Mouse (Mus musculus) forebrain, embryonic 11.5 days (tissue): Measurements from ENCODE around the gene Gpsm3. TPM values are rescaled to one million over a fixed set of nuclear protein-coding genes. Genes with fewer than 3 reads are reported as not detected.

ENCODE experiments used
- ATAC-seq: fragments of 200-750 bp; cut with Nextera tagmentation; replicated peaks from 2 replicates; pipeline ENCODE4 v1.8.0; 2017; ENCODE audit warnings: moderate TSS enrichment; ENCODE audit not compliant: low FRiP score
- DNase-seq: peaks from one replicate; pipeline ENCODE4 v3.0.0-alpha.2; 2017; ENCODE audit warnings: low spot score
- H3K27ac ChIP-seq: fragments of 300-500 bp; sonication (generic); 2 replicates; pipeline ENCODE4 v1.5.1; 2014; ENCODE audit warnings: low read depth, low read length
- H3K27me3 ChIP-seq: fragments of 300-500 bp; sonication (generic); 2 replicates; pipeline ENCODE4 v1.6.1; 2014; ENCODE audit warnings: mild to moderate bottlenecking, low read length, mixed read lengths; ENCODE audit not compliant: control insufficient read depth, insufficient read depth
- H3K36me3 ChIP-seq: fragments of 300-500 bp; sonication (generic); 2 replicates; pipeline ENCODE4 v1.6.1; 2014; ENCODE audit warnings: mild to moderate bottlenecking, low read length, moderate library complexity, mixed read lengths; ENCODE audit not compliant: control insufficient read depth, insufficient read depth
- H3K4me1 ChIP-seq: fragments of 300-500 bp; sonication (generic); replicated peaks from 2 replicates; pipeline ENCODE4 v1.6.1; 2014; ENCODE audit warnings: low read length, mixed read lengths; ENCODE audit not compliant: control insufficient read depth, insufficient read depth
- H3K4me2 ChIP-seq: fragments of 300-500 bp; sonication (generic); 2 replicates; pipeline ENCODE4 v1.6.1; 2014; ENCODE audit warnings: low read depth, mild to moderate bottlenecking, low read length, moderate library complexity, mixed read lengths; ENCODE audit not compliant: severe bottlenecking
- H3K4me3 ChIP-seq: fragments of 300-500 bp; sonication (generic); 2 replicates; pipeline ENCODE4 v1.5.1; 2014; ENCODE audit warnings: low read depth, low read length
- H3K9ac ChIP-seq: fragments of 300-500 bp; sonication (generic); 2 replicates; pipeline ENCODE4 v1.6.1; 2014; ENCODE audit warnings: low read length
- H3K9me3 ChIP-seq: fragments of 300-500 bp; sonication (generic); 2 replicates; pipeline ENCODE4 v1.6.1; 2016; ENCODE audit warnings: low read length, mixed read lengths; ENCODE audit not compliant: control insufficient read depth
- WGBS: fragments of 180-500 bp; shearing (Covaris S2); extraction: QIAGEN DNeasy Blood & Tissue Kit; methylation state at CpG from one replicate; pipeline ENCODE4 v1.1.7; 2014; 5-methylcytosine and 5-hydroxymethylcytosine counted together
- polyA plus RNA-seq: library from polyadenylated mRNA; unstranded; fragments of >200 nt; fragmentation: Nextera tagmentation; extraction: Ambion mirVana; gene quantifications from 2 replicates; pipeline ENCODE4 v1.2.1, GENCODE M21; 2014

Gene Gpsm3
- polyA plus RNA-seq, 1 experiment from 2014 or later: 2.6 TPM

DNA sequence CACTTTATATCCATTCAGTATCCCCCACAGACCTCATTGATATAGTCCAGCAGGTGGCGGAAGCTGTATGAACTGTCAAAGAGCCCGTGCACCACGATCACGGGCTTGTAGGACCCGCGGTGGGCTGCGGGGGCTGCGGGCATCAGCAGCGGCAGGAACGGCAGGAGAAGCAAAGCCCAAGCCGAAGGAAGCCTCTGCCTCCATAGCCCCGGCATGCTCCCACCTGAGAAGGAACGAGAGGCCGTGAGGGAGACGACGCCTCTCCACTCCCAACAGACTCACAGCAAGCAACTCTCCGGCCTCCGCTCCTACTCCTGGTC lies 37.1 kb downstream of the Gpsm3 start:
- peaks cover 24% of the 10 kb centered on the region for H3K4me1 ChIP-seq

DNA sequence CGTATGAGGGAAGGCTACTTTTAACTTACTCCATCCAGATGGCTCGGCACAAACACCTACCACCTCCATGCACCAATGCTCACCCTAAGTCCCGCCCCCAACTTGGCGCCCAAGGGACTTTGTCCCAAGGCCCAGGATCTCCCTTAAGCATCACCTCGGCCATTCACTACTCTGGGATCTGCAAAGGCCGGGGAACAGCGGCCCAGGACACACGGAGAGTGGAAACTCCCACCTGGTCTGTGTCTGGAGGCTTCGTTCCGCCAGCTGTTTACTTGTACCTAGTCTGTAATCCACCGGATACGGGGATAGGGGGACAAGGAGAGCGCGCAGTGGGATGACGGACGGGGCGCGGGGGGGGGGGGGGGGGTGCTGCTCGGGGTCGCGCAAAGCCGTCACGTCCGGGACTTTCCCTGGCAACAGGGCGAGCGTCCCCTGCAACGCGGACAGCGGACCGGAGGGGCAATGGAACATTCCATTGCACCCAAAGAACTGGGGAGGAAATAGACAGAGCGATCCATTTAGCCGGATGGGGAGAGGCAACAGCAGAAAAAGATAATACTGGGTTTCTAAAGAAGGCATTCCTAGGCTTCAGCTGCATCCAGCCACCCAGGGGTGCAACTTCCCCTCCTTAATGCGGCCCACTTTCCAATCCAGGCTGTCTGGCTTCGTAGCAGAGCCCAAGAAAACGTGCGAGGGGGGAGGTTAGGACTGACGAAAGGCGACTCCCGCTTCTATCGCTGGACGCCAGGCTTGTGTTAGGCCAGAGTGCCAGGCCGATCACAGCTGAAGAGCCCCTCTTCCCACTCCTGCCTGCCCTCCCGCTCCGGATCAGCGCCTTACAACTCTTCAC lies 37.7 kb downstream of the Gpsm3 start:
- peaks cover 28% of the 10 kb centered on the region for H3K4me1 ChIP-seq

More for the DNA sequence above, 37.1 kb downstream of the Gpsm3 start:
- Histone ChIP-seq H3K27ac (peak overlapping the region; percentile 37; the same call in 1 of the 2 replicates), H3K27me3 (peaks cover 20% of the 10 kb centered on the region), H3K4me2 (peak overlapping the region; percentile 67), H3K9ac (peak overlapping the region; percentile 47), H3K36me3 (no peaks in the 10 kb centered on the region; the same call in 1 of the 2 replicates), H3K4me3 (peak overlapping the region; percentile 48), H3K9me3 (no peaks in the 10 kb centered on the region)
- 0% methylated on average over 18 of the region's 18 CpGs for WGBS
- DNase-seq (peak; percentile 69), ATAC-seq (peak; percentile 31; the same call in 1 of the 2 replicates)

DNA sequence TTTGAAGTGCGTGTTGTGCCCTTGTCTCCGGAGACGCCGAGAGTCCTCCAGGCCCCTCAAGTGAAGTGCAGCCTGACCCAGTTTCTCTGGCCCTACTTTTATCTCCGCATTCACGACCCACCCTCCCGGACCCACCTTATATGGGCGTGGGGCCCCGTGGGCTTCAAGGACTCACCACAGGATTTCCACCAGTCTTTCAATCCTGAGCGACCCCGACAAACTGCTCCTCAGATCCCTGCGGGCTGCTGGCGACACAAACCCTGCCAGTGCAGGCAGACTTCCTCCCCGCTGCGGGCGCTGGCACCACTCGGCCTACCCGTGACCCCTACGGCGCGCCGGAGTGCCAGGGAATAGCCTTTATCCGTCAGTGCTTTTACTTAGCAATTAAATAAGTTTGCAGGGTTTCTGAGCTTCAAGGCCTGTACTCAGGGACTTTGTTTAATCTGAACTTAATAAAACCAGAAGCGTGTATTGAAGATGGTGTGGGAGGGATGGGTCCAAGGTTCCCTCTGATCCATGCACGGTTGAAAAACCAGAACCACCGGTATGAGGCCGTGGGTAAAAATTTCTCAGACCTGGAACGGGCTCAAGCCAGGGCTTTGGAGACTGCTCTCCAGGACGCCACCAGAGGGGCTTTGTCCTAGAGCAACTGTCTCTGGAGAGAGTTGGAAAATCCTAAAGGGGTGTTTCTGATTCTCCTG lies 38.5 kb downstream of the Gpsm3 start, which contains the start of gene Ppt2:
Gene Ppt2 (minus strand): TSS at position 568 of the 701 bp plus-strand sequence.
- peaks cover 26% of the 10 kb centered on the region for H3K27me3 ChIP-seq
- no peak for ATAC-seq
- H3K27ac ChIP-seq: peak within 1 kb of the TSS; percentile 84

More for the DNA sequence above, 37.7 kb downstream of the Gpsm3 start:
- Histone ChIP-seq H3K9me3 (no peaks in the 10 kb centered on the region), H3K27ac (peak overlapping the region; percentile 84), H3K4me3 (peak overlapping the region; percentile 48), H3K9ac (peak overlapping the region; percentile 47), H3K27me3 (peaks cover 24% of the 10 kb centered on the region), H3K36me3 (no peaks in the 10 kb centered on the region; the same call in 1 of the 2 replicates), H3K4me2 (peak overlapping the region; percentile 67)
- ATAC-seq (peak; percentile 76), DNase-seq (peak; percentile 94)
- 1% methylated on average over 39 of the region's 45 CpGs for WGBS

DNA sequence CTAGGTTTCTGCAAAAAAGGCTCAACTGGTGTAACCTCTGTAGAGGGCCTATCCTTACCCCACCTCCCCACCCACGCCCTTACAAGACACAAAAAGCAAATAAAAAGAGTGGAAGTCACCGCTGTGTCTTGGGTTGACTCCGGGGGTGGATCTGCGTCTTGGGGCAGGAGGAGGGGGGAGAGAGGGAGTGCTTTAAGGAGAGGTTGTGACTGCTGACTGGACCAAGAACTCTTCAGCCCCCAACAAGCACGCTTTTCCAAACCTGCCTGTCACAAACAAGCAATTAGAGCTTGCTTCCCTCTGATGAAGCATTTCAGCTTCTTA lies 39.0 kb downstream of the Gpsm3 start:
- Histone ChIP-seq H3K9ac (no peak overlapping the region; the same call in 1 of the 2 replicates), H3K27me3 (peaks cover 26% of the 10 kb centered on the region), H3K27ac (peak overlapping the region; percentile 20; the same call in 1 of the 2 replicates), H3K4me3 (no peak overlapping the region), H3K4me2 (peak overlapping the region; percentile 67; the same call in 1 of the 2 replicates), H3K36me3 (no peaks in the 10 kb centered on the region; the same call in 1 of the 2 replicates), H3K9me3 (no peaks in the 10 kb centered on the region), H3K4me1 (peaks cover 28% of the 10 kb centered on the region)
- DNase-seq (no peak), ATAC-seq (no peak)
- WGBS: 11% methylated on average over 5 of the region's 5 CpGs

More for the DNA sequence above, 38.5 kb downstream of the Gpsm3 start, which contains the start of gene Ppt2:
- WGBS: 8% methylated on average over 29 of the region's 29 CpGs
- peak; percentile 71 for DNase-seq
- no peaks in the 10 kb centered on the region for H3K9me3 ChIP-seq
- peak within 1 kb of the TSS; percentile 67 for H3K4me2 ChIP-seq
- H3K9ac ChIP-seq: peak within 1 kb of the TSS; percentile 47
- H3K4me3 ChIP-seq: peak within 1 kb of the TSS; percentile 48
- H3K4me1 ChIP-seq: peaks cover 28% of the 10 kb centered on the region
- H3K36me3 ChIP-seq: no peaks in the 10 kb centered on the region; the same call in 1 of the 2 replicates

DNA sequence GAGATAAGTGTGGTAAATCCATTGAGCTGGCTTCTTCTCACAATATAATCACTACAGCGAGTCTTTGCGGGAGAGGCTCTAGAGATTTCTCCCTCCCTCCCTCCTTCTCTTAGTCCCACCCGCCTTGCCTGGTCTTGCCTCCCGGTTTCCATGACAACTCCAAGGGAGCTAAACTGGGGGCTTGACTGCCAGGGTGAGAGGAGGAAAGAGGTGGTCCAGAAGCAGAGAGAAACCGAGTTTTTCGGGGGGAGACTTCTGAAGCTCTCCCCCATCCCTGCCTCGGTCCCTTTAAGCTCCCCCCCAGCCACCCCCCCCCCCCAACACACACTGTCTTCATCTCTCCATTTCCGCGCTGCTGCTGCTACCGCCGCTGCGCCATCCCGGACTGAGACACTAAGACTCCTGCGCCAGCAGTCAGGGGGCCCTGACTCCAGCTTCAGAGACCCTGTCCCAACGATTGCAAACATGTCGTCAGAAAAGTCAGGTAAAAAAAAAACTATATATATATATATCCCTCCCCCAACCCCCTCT lies 39.7 kb downstream of the Gpsm3 start, which contains the start of gene Prrt1:
Gene Prrt1 (plus strand): TSS at position 313 of the 531 bp plus-strand sequence.
- H3K36me3 ChIP-seq: no peaks in the 10 kb centered on the region; the same call in 1 of the 2 replicates
- H3K4me1 ChIP-seq: peaks cover 28% of the 10 kb centered on the region
- under 1% methylated on average over 16 of the region's 16 CpGs for WGBS
- H3K9ac ChIP-seq: peak within 1 kb of the TSS; percentile 47
- H3K27ac ChIP-seq: peak within 1 kb of the TSS; percentile 20; the same call in 1 of the 2 replicates
- H3K9me3 ChIP-seq: no peaks in the 10 kb centered on the region
- peak within 1 kb of the TSS; percentile 48 for H3K4me3 ChIP-seq
- ATAC-seq: peak; percentile 26; the same call in 1 of the 2 replicates
- peak; percentile 60 for DNase-seq
- peaks cover 26% of the 10 kb centered on the region for H3K27me3 ChIP-seq
- peak within 1 kb of the TSS; percentile 67 for H3K4me2 ChIP-seq

DNA sequence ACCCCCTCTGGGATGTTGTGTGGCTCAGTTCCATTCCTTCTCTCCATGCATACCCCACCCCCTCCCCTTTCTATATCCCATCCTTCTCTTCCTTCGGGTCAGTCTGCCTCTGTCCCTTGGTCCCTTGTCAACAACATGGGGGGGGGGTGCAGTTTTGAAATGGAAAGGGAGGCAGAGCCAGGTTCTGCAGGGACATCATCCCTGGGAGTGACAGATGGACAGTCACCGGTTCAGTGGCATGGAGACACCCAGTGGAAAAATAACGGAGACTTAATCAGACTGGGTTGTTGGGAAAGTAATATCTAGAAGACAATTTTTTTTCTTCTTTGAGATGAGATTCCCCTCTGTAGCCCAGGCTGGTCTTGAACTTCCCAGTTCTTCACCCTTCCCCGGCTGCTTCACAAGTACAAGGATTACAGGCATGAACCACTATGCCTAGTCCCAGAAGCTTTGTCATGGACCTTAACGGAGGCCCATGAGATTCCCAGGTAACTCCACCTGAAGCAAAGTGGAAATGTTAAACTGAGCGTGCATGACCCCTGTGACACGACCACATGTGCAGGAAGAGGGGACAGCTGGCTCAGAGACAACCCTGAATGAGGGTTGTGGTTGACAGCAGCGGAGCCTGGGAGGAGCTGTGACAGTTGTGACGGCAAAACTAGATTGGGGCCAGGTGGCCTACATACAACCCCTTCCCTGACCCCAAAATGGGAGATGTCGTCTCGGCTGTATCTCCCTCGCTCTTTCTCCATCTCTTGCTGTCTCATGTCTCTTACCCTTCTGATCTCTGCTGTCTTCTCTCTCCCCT lies 40.4 kb downstream of the Gpsm3 start:
- no peaks in the 10 kb centered on the region; the same call in 1 of the 2 replicates for H3K36me3 ChIP-seq
- peak overlapping the region; percentile 22 for H3K4me3 ChIP-seq
- peak overlapping the region; percentile 49; the same call in 1 of the 2 replicates for H3K4me2 ChIP-seq
- ATAC-seq: no peak
- 13% methylated on average over 12 of the region's 12 CpGs for WGBS
- DNase-seq: peak; percentile 57
- peaks cover 28% of the 10 kb centered on the region for H3K4me1 ChIP-seq
- no peak overlapping the region for H3K27ac ChIP-seq
- no peaks in the 10 kb centered on the region for H3K9me3 ChIP-seq
- peaks cover 26% of the 10 kb centered on the region for H3K27me3 ChIP-seq
- H3K9ac ChIP-seq: peak overlapping the region; percentile 16; the same call in 1 of the 2 replicates

DNA sequence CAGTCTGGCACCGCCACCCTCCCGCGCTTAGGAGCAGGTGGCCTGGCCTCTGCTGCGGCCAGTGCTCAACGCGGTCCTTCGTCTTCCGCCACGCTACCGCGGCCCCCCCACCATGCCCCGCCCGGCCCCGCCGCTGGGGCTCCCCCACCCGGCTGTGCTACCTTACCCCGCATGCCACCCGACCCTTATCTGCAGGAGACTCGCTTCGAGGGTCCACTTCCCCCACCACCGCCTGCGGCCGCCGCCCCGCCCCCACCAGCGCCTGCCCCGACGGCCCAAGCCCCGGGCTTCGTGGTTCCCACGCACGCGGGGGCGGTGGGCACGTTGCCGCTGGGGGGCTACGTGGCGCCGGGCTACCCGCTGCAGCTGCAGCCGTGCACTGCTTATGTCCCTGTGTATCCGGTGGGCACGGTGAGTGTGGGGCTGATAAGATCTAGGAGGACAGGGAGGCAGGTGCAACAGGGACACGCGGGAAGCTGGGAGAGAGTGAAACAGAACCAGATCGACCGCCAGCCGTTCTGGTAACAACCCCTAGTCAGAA lies 41.2 kb downstream of the Gpsm3 start:
- DNase-seq (peak; percentile 57), ATAC-seq (no peak)
- WGBS: 3% methylated on average over 44 of the region's 48 CpGs
- no peak overlapping the region for H3K27ac ChIP-seq
- peaks cover 26% of the 10 kb centered on the region for H3K27me3 ChIP-seq
- H3K4me3 ChIP-seq: peak overlapping the region; percentile 22
- no peaks in the 10 kb centered on the region for H3K36me3 ChIP-seq
- peak overlapping the region; percentile 43 for H3K9ac ChIP-seq
- peak overlapping the region; percentile 49 for H3K4me2 ChIP-seq
- H3K9me3 ChIP-seq: no peaks in the 10 kb centered on the region
- H3K4me1 ChIP-seq: peaks cover 28% of the 10 kb centered on the region
